Comparison of ENCODE assay signal across 26 mouse cellular contexts in genomic region chr12:8366688-8367087, GRCm38 (mm10).
"Had no signal": no experiment of that assay in that cellular context is flagged by ENCODE, and none has a peak within 500 bp of the region (broad histone marks: within the 10 kb centered on the region; RNA-seq: fewer than 3 reads in every experiment).

No protein-coding gene starts in this region.

- H3K4me2 ChIP-seq: heart, embryonic 11.5 days; heart, embryonic 13.5 days; heart, embryonic 15.5 days; hindbrain, embryonic 13.5 days; hindbrain, embryonic 15.5 days; kidney, embryonic 15.5 days; limb, embryonic 12.5 days; liver, embryonic 11.5 days; liver, embryonic 13.5 days had no signal

- DNase-seq: gastrocnemius, adult 2 months; gastrocnemius, postnatal 10 days; gastrocnemius, postnatal 25 days; heart, adult 18-20 months; heart, postnatal 14 days; heart, postnatal 36 days; kidney, adult 11 months; kidney, adult 2 months; kidney, adult 9 months; kidney, postnatal 14 days; kidney, postnatal 36 days; liver; liver, embryonic 13.5 days had no signal

- H3K36me3 ChIP-seq: heart, embryonic 13.5 days; heart, embryonic 15.5 days; hindbrain, embryonic 13.5 days; hindbrain, embryonic 15.5 days; kidney, embryonic 15.5 days; limb, embryonic 10.5 days; limb, embryonic 12.5 days; liver, embryonic 13.5 days had no signal

- H3K27ac ChIP-seq: gastrocnemius, adult 2 months; heart, embryonic 13.5 days; heart, embryonic 15.5 days; hindbrain, embryonic 13.5 days; hindbrain, embryonic 15.5 days; hindbrain, postnatal 0 days; kidney, embryonic 15.5 days; kidney, postnatal 0 days; layer of hippocampus, adult 2 months; left cerebral cortex, adult 2 months; limb, embryonic 10.5 days; limb, embryonic 12.5 days; liver, embryonic 13.5 days had no signal

- H3K4me1 ChIP-seq: liver, embryonic 13.5 days had no signal

- H3K4me3 ChIP-seq: gastrocnemius, adult 2 months; heart, embryonic 13.5 days; heart, embryonic 15.5 days; hindbrain, embryonic 13.5 days; hindbrain, embryonic 15.5 days; kidney, embryonic 15.5 days; layer of hippocampus, adult 2 months; left cerebral cortex, adult 2 months; limb, embryonic 10.5 days; limb, embryonic 12.5 days; liver, embryonic 13.5 days had no signal

- H3K27me3 ChIP-seq: heart, embryonic 13.5 days; heart, embryonic 15.5 days; hindbrain, embryonic 15.5 days; kidney, embryonic 15.5 days; limb, embryonic 12.5 days; liver, embryonic 13.5 days had no signal

- ATAC-seq: hindbrain, postnatal 0 days had no signal

- H3K9ac ChIP-seq: heart, embryonic 13.5 days; heart, embryonic 15.5 days; hindbrain, embryonic 13.5 days; hindbrain, embryonic 15.5 days; kidney, embryonic 15.5 days; limb, embryonic 12.5 days; liver, embryonic 13.5 days had no signal

- H3K9me3 ChIP-seq: heart, embryonic 13.5 days; heart, embryonic 15.5 days; hindbrain, embryonic 13.5 days; hindbrain, embryonic 15.5 days; kidney, embryonic 15.5 days; limb, embryonic 10.5 days; limb, embryonic 12.5 days; liver, embryonic 13.5 days had no signal
